Mouse (Mus musculus): ENCODE measurements around the gene Csnk1g2. TPM values are rescaled to one million over a fixed set of nuclear protein-coding genes. Genes with fewer than 3 reads are reported as not detected.

The Csnk1g2 gene
- polyA plus RNA-seq, 1 experiment from 2014 or later: 64.6 TPM

DNA sequence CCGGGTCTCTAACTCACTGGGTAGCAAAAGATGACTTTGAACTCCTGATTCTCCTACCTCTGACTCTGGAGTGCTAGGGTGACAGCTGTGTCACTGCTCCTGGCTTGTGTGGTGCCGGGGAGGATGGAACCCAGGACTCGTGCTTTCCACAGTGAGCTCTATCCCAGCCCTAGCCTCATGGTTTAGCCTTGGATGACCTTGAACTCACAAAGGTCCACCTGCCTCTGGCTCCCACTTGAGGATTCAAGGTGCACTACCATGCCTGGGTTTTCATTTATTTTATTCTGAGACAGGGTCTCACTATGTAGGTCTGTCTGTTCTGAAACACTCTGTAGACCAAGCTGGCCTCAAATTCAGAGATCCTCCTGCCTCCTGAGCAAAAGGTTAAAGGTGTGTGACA, 8.8 kb upstream of the Csnk1g2 start:
- Histone ChIP-seq H3K4me1 (ENCODE audit: control insufficient read depth, insufficient read depth, low read length) (no peaks in the 10 kb centered on the region), H3K9me3 (replicated peaks; ENCODE audit: control insufficient read depth, low read length) (no peaks in the 10 kb centered on the region), H3K9ac (ENCODE audit: low read depth, low read length) (no peak overlapping the region), H3K4me3 (ENCODE audit: low read depth, low read length) (no peak overlapping the region), H3K36me3 (ENCODE audit: control insufficient read depth, insufficient read depth, low read length) (peaks cover 17% of the 10 kb centered on the region), H3K27ac (ENCODE audit: low read depth, low read length) (no peak overlapping the region), H3K4me2 (no peak overlapping the region), H3K27me3 (ENCODE audit: control insufficient read depth, insufficient read depth, low read length) (no peaks in the 10 kb centered on the region)
- no peak for ATAC-seq (replicated peaks; ENCODE audit: insufficient number of reproducible peaks, low FRiP score, low TSS enrichment)
- WGBS (ENCODE audit: insufficient replicate concordance): 74% methylated on average over 3 of the region's 3 CpGs

DNA sequence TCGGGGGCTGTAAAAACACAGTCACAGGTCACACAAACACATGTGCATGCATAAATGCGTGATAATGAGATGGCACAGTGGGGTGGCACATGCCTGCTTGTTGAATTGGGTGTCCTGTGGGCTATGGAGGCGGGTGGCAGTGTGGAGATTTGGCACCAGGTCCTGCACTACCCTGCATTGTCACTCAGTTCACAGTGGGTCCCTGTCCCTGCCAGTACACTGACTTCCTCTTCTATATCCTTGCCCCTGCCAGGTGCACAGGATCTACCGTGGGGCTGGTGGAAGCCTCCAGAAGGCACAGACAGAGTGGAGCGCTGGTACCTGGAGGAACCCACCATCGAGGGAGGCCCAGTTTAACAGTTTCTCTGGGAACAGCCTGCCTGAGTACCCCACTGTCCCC, 8.3 kb upstream of the Csnk1g2 start:
- ATAC-seq (replicated peaks; ENCODE audit: insufficient number of reproducible peaks, low FRiP score, low TSS enrichment): no peak
- Histone ChIP-seq H3K4me1 (ENCODE audit: control insufficient read depth, insufficient read depth, low read length) (no peaks in the 10 kb centered on the region), H3K9me3 (replicated peaks; ENCODE audit: control insufficient read depth, low read length) (no peaks in the 10 kb centered on the region), H3K4me2 (no peak overlapping the region), H3K27me3 (ENCODE audit: control insufficient read depth, insufficient read depth, low read length) (no peaks in the 10 kb centered on the region), H3K36me3 (ENCODE audit: control insufficient read depth, insufficient read depth, low read length) (peaks cover 17% of the 10 kb centered on the region), H3K9ac (ENCODE audit: low read depth, low read length) (no peak overlapping the region), H3K27ac (ENCODE audit: low read depth, low read length) (no peak overlapping the region), H3K4me3 (ENCODE audit: low read depth, low read length) (no peak overlapping the region)
- WGBS (ENCODE audit: insufficient replicate concordance): 87% methylated on average over 6 of the region's 6 CpGs

DNA sequence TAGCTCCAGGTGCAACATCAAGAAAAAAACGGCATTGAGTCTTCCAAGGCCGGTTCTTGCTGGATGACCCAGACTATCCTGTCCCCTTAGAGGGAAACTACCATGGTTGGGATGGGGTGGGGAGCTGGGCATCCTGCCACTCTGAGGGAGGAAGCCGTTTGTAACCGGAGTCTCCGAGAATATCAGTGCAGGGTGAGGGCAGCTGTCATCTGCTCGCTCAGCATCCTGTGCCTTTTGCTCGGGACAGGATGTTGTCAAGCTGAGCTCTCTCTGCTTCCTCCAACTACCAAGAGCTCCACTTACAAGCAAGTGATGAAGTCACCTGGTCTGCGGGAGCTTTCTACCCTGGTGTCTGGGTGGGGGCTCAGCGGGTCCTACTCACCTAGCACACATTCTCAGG, 4.5 kb upstream of the Csnk1g2 start:
- Histone ChIP-seq H3K9ac (ENCODE audit: low read depth, low read length) (no peak overlapping the region), H3K4me3 (ENCODE audit: low read depth, low read length) (no peak overlapping the region), H3K36me3 (ENCODE audit: control insufficient read depth, insufficient read depth, low read length) (peaks cover 11% of the 10 kb centered on the region), H3K4me2 (no peak overlapping the region), H3K27me3 (ENCODE audit: control insufficient read depth, insufficient read depth, low read length) (no peaks in the 10 kb centered on the region), H3K4me1 (ENCODE audit: control insufficient read depth, insufficient read depth, low read length) (peaks cover 4% of the 10 kb centered on the region), H3K27ac (ENCODE audit: low read depth, low read length) (no peak overlapping the region), H3K9me3 (replicated peaks; ENCODE audit: control insufficient read depth, low read length) (no peaks in the 10 kb centered on the region)
- no peak for ATAC-seq (replicated peaks; ENCODE audit: insufficient number of reproducible peaks, low FRiP score, low TSS enrichment)
- 49% methylated on average over 9 of the region's 9 CpGs for WGBS (ENCODE audit: insufficient replicate concordance)

DNA sequence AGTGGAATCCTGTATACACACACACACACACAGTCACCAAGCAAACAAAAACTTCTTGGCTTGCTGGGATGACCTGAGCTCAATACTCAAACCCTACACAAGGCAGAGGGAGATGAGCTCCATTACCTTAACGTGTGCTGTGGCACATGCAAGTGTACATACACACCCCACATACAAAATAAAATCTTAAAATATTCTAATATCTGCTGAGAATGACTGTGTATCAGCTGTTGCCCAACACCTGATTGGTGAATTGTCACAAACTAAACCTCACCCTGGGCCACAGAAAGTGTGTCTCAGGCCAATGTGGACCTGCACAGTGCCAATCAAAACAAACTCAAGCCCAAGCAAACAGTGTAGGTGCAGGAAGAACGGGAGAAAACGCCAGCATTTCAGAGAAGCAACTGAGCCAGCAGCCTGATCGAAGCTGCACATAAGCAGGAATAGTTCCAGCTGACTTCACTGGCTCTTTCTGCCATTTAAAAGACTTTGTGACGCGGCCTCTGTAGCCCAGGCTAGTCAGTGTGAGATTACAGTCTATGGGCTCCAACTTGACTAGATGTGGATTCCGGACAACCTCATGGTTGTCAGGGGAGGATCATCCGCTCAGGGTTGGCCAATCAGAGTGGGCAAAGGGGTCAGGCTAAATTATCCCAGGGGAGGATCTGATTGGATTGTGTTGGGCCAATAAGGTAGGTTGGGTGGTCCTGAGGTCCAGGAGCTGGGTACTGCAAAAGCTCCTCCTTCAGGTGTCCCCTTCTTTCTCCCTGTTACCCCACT, 3.0 kb upstream of the Csnk1g2 start:
- ATAC-seq (replicated peaks; ENCODE audit: insufficient number of reproducible peaks, low FRiP score, low TSS enrichment): no peak
- no peak overlapping the region for H3K4me2 ChIP-seq
- H3K4me1 ChIP-seq (ENCODE audit: control insufficient read depth, insufficient read depth, low read length): peaks cover 18% of the 10 kb centered on the region
- no peak overlapping the region for H3K27ac ChIP-seq (ENCODE audit: low read depth, low read length)
- no peaks in the 10 kb centered on the region for H3K27me3 ChIP-seq (ENCODE audit: control insufficient read depth, insufficient read depth, low read length)
- no peak overlapping the region for H3K9ac ChIP-seq (ENCODE audit: low read depth, low read length)
- H3K36me3 ChIP-seq (ENCODE audit: control insufficient read depth, insufficient read depth, low read length): peaks cover 6% of the 10 kb centered on the region
- H3K9me3 ChIP-seq (replicated peaks; ENCODE audit: control insufficient read depth, low read length): no peaks in the 10 kb centered on the region
- no peak overlapping the region for H3K4me3 ChIP-seq (ENCODE audit: low read depth, low read length)
- WGBS (ENCODE audit: insufficient replicate concordance): 25% methylated on average over 8 of the region's 8 CpGs

DNA sequence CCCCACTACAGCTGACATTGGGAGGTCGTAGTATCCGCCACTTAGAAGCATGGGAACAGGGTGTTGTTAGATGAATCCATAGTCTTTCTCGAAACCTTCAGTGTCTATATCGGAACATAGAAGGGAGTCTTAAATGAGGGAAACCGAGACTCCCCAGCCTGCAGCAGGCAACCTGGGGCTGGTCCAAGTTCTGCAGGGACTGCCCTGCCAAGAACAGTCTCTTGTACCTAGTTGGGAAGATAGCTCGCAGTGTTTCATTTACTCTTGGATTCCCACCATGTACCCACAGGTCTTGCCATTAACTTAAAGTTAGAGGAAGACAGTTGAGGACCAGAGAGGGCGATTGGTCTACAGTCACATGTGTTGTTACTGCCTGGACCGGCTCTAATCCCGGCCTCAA, 2.3 kb upstream of the Csnk1g2 start:
- Histone ChIP-seq H3K36me3 (ENCODE audit: control insufficient read depth, insufficient read depth, low read length) (no peaks in the 10 kb centered on the region; the same call in 1 of the 2 replicates), H3K9ac (ENCODE audit: low read depth, low read length) (no peak overlapping the region), H3K4me1 (ENCODE audit: control insufficient read depth, insufficient read depth, low read length) (peaks cover 22% of the 10 kb centered on the region), H3K4me3 (ENCODE audit: low read depth, low read length) (no peak overlapping the region), H3K27ac (ENCODE audit: low read depth, low read length) (no peak overlapping the region), H3K9me3 (replicated peaks; ENCODE audit: control insufficient read depth, low read length) (no peaks in the 10 kb centered on the region), H3K27me3 (ENCODE audit: control insufficient read depth, insufficient read depth, low read length) (no peaks in the 10 kb centered on the region), H3K4me2 (no peak overlapping the region)
- ATAC-seq (replicated peaks; ENCODE audit: insufficient number of reproducible peaks, low FRiP score, low TSS enrichment): no peak
- 76% methylated on average over 9 of the region's 9 CpGs for WGBS (ENCODE audit: insufficient replicate concordance)

DNA sequence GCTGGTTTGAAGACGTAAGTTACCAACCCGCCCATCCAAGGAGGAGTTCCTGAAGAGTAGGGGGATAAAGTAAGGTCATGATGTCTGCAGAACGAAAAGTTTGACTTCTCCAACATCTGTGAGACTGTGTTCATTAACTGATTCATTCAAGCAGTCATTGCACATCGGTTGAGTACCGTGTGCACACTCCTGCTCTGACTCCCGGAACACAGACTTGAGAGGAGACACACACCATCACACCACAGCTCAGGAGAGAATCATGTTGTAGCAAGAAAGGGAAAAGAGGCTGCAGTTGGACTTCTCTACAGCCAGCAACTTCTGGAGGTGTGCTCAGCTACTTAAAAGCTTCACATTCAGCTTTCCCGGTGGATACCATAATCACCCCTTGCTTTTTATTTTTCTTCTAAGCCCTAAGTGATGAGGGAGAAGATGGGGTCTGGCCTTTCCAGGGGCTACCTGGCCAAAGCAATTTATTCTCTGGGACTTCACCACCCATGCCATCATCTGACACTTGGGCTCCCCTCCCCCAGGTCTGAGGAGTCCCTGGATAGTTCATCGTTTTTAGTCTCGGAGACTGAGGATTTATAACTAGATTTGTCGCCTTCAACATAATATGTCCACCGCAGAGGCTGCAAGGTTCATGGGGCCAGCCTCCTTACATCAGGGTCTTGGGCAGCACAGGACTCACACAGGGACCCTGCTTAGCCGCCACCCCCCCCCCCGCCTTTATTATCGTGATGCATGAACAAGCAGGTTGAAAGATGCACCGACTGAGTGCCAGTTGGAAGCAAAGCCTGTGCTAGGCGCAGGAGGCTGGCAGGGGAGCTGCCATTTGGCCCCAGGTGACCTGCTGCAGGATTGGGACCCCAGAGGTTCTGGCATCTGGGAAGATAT, 1.6 kb upstream of the Csnk1g2 start:
- Histone ChIP-seq H3K4me1 (ENCODE audit: control insufficient read depth, insufficient read depth, low read length) (peaks cover 27% of the 10 kb centered on the region), H3K9me3 (replicated peaks; ENCODE audit: control insufficient read depth, low read length) (no peaks in the 10 kb centered on the region), H3K27ac (ENCODE audit: low read depth, low read length) (peak overlapping the region; percentile 95), H3K9ac (ENCODE audit: low read depth, low read length) (peak overlapping the region; percentile 63), H3K4me2 (peak overlapping the region; percentile 82), H3K36me3 (ENCODE audit: control insufficient read depth, insufficient read depth, low read length) (no peaks in the 10 kb centered on the region), H3K27me3 (ENCODE audit: control insufficient read depth, insufficient read depth, low read length) (no peaks in the 10 kb centered on the region), H3K4me3 (ENCODE audit: low read depth, low read length) (peak overlapping the region; percentile 96)
- ATAC-seq (replicated peaks; ENCODE audit: insufficient number of reproducible peaks, low FRiP score, low TSS enrichment): no peak
- WGBS (ENCODE audit: insufficient replicate concordance): 56% methylated on average over 16 of the region's 16 CpGs

DNA sequence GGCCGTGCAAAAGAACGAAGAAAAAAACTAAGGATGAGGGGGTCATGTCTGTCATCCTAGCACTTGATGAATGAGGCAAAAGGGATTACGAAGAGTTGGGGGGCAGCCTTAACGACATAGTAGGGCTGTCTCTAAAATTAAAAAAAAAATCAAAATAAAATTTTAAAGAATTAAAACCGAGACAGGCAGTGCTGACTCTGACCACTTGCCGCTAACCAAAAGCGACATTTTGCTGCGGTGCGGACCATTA, 1.0 kb upstream of the Csnk1g2 start:
- Histone ChIP-seq H3K4me1 (ENCODE audit: control insufficient read depth, insufficient read depth, low read length) (peaks cover 30% of the 10 kb centered on the region), H3K9me3 (replicated peaks; ENCODE audit: control insufficient read depth, low read length) (no peaks in the 10 kb centered on the region), H3K4me2 (peak overlapping the region; percentile 82), H3K36me3 (ENCODE audit: control insufficient read depth, insufficient read depth, low read length) (no peaks in the 10 kb centered on the region), H3K9ac (ENCODE audit: low read depth, low read length) (peak overlapping the region; percentile 63), H3K27ac (ENCODE audit: low read depth, low read length) (peak overlapping the region; percentile 95), H3K4me3 (ENCODE audit: low read depth, low read length) (peak overlapping the region; percentile 96), H3K27me3 (ENCODE audit: control insufficient read depth, insufficient read depth, low read length) (no peaks in the 10 kb centered on the region)
- 2% methylated on average over 9 of the region's 9 CpGs for WGBS (ENCODE audit: insufficient replicate concordance)
- no peak for ATAC-seq (replicated peaks; ENCODE audit: insufficient number of reproducible peaks, low FRiP score, low TSS enrichment)

DNA sequence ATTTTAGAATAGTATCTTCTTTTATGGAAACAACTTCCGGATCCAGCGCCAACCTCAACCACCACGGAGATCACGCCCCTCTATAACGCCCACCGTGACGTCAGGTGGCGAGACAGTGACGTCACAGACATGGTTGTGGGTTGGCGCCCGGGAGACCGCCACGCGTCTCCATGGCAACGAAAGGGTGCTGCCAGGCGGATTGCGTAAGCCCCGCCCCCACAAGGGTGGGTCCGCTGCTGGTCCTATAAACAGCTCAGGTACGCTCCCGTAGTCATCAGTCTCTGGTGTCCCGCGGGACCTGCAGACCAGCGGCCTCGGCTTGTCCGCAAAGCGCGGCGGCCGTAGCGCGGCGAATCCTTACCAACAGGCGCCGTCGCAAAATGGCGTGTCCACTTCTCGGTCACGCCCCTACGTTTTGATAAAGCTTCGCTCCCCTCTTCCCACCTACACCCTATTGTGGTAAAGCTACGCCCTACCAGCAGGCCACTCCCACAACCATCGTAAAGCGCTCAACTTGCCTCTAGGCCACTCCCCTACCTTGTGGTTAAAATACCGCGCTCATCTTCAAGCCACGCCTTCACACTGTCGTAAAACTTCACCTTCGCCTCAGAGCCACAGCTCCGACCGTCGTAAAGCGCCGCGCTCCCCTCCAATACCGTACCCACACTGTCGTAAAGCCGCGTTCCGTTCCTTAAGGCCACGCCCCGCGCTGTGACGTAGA, 538 bp upstream of the Csnk1g2 start:
- H3K9me3 ChIP-seq (replicated peaks; ENCODE audit: control insufficient read depth, low read length): no peaks in the 10 kb centered on the region
- peak overlapping the region; percentile 96 for H3K4me3 ChIP-seq (ENCODE audit: low read depth, low read length)
- peak overlapping the region; percentile 91 for H3K9ac ChIP-seq (ENCODE audit: low read depth, low read length)
- ATAC-seq (replicated peaks; ENCODE audit: insufficient number of reproducible peaks, low FRiP score, low TSS enrichment): peak; percentile 91
- H3K27me3 ChIP-seq (ENCODE audit: control insufficient read depth, insufficient read depth, low read length): no peaks in the 10 kb centered on the region
- H3K36me3 ChIP-seq (ENCODE audit: control insufficient read depth, insufficient read depth, low read length): no peaks in the 10 kb centered on the region
- WGBS (ENCODE audit: insufficient replicate concordance): under 1% methylated on average over 64 of the region's 64 CpGs
- H3K4me1 ChIP-seq (ENCODE audit: control insufficient read depth, insufficient read depth, low read length): peaks cover 30% of the 10 kb centered on the region
- peak overlapping the region; percentile 99 for H3K4me2 ChIP-seq
- peak overlapping the region; percentile 95 for H3K27ac ChIP-seq (ENCODE audit: low read depth, low read length)
